Mouse (Mus musculus): ENCODE data around the gene Cic.

The Cic gene

DNA sequence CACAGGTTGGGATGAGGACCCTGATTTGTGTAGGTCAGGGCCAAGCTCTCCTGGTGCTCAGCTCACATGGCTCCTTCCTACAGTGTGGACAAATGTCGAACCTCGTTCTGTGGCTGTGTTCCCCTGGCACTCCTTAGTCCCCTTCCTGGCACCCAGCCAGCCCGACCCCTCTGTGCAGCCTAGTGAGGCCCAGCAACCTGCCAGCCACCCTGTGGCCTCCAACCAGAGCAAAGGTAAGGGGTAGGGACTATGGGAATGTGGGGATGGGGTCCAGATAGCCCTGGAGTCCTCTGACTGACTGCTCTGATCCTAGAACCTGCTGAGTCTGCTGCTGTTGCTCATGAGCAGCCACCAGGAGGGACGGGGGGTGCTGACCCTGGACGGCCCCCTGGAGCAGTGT, 17.3 kb downstream of the Cic start:
- no peak for DNase-seq

GRCm38 (mm10) chr7:25285511-25286238, 18.2 kb downstream of the Cic start:
- DNase-seq = no peak

DNA sequence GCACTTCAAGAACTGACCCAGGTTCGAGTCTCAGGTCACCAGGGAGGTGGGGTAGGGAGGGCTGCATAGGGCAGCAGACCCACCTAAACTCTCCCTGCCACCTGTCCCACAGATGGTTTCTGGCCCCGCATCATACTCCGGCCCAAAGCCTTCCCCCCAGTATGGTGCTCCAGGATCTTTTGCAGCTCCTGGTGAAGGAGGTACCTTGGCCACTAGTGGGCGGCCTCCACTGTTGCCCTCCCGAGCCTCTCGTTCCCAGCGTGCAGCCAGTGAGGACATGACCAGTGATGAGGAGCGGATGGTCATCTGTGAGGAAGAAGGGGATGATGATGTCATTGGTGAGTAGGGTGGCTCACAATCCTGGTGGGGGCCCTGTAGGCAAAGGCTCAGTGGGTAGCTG, 19.5 kb downstream of the Cic start:
- no peak for DNase-seq

- no peak for DNase-seq
Measured at GRCm38 (mm10) chr7:25288011-25288410, 20.5 kb downstream of the Cic start.

GRCm38 (mm10) chr7:25288721-25289120, 21.2 kb downstream of the Cic start:
- DNase-seq = no peak

DNA sequence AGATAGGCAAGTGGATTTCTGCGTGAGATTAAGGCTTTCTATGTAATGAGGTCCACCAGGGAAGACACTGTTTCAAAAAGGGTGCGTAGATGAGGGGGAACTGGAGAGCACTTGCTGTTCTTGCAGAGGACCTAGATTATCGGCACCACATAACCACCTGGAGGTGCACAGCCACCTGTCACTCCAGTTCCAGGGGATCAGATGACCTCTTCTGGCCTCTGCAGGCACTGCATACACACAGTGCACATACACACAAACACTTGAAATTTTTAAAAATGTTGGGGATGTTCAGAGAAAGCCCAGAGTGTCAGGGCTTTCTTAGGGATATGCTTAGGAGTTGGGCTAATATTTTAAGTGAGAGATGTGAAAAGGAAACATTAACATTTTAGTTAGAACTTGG, 22.4 kb downstream of the Cic start:
- no peak for DNase-seq

- no peak for DNase-seq
Measured at GRCm38 (mm10) chr7:25290463-25290862, 23.0 kb downstream of the Cic start.

- peak in 1 of 2 experiments; percentile 18 for DNase-seq
Measured at GRCm38 (mm10) chr7:25290911-25291310, 23.4 kb downstream of the Cic start.

DNA sequence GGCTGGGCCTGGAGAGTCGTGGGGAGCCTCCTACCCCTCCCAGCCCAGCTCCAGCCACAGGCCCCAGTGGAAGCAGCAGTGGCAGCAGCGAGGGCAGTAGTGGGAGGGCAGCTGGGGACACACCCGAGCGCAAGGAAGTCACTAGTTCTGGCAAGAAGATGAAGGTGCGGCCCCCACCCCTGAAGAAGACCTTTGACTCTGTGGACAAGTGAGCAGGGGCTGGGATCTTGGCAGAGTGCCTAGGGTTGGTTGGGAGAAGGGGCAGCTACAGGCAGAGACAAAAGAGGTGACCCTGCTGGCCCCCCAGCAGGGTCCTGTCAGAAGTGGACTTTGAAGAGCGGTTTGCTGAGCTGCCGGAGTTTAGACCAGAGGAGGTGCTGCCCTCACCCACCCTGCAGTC, 24.6 kb downstream of the Cic start:
- no peak for DNase-seq

DNA sequence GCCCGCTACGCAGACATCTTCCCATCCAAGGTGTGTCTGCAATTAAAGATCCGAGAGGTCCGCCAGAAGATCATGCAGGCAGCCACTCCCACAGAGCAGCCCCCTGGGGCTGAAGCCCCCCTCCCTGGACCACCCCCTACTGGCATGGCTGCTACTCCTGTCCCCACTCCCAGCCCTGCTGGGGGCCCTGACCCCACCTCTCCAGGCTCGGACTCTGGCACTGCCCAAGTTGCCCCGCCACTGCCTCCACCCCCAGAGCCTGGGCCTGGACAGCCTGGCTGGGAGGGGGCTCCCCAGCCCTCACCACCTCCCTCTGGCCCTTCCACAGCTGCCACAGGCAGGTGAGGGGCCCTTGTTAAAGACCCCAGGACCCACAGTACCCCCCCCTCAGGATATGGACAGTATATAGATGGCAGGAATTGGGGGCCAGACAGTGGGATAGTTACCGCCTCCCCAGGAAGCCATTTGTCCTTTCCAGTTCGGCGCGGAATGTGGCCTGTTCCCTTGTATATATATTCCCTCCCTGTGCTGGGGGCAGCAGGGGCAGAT, 25.8 kb downstream of the Cic start:
- no peak for DNase-seq

DNA sequence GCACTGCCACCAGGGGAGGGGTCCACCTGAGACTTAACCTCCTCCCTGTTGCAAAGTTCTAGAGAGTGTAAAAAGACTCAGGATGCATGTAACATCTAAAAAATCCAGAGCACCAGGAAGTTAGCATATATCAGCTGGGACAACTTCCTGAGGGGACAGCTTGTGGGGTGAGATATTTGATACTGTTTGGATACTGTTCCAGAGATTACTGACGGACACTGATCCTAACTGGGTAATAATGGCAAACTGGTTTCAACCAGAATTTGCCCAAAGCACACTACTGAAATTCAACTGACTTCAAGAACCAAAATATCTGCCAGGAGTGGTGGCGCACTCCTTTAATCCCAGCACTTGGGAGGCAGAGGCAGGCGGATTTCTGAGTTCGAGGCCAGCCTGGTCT, 27.0 kb downstream of the Cic start:
- no peak for DNase-seq

DNA sequence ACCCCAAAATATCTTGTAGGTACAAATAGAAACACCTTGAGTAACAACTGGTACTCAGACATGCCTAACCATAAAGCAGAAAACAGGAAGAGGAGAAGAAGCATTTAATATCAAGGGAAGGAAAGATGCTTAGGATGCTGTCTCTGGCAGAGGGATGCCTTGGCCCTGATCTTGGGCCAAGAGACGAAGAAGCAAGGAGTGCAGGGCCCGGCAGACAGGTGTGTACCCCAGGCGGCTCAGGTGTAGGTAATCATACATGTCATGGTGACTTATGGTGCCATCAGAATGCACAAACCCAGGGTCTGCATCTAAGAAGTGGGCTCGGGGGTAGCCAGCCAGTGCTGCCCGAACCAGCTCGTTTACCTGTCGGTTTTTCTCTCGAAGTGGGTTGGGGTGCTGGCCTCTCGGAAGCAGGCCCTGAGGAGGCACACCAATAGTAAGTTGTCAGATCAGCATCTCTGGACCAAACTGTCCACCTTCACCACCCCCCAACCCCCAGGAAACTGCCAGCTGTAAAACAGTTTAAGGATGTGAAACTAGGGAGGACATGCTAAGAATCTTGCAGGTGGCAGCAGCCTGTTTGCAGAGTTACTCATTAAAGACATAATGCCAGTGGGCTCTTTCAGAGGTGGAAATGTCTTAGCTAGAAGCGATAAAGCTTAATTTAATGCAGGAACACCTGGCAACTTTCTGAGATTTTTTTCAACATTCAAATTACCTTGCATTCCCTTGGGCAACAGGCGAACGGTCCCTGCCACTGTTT, 27.6 kb downstream of the Cic start:
- DNase-seq = no peak

- DNase-seq = peak in 1 of 2 experiments; percentile 63
Measured at GRCm38 (mm10) chr7:25296945-25297453, 29.5 kb downstream of the Cic start.

GRCm38 (mm10) chr7:25297454-25298325, 30.2 kb downstream of the Cic start, which contains the start of gene Pafah1b3:
TSS of gene Pafah1b3 (minus strand) at chr7:25297986.
- peak; percentile 63 to 78 for DNase-seq

DNA sequence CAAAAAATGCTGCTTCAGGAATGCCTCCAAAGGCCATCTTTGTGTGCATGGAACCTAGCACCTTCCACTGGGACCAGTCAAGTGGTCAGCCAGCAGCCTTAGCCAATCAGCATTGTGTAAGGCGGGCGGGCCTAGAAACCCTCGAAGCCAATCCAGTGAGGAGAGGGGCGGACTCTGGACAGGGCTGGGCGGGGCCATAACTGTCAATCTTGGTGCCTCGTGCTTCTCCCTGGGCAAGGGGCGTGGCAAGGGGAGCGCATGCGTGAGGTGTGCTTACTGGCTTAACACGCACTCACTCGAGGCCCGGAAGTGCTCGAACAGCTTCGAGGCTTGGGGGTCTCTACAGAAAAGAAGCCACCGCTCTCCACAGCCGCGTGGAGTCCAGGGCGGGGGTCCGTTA, 33.6 kb downstream of the Cic start, which contains the start of gene Prr19:
Prr19 (plus strand) TSS at position 349 of the 400 bp plus-strand sequence.
- DNase-seq = peak in 1 of 2 experiments; percentile 18

DNA sequence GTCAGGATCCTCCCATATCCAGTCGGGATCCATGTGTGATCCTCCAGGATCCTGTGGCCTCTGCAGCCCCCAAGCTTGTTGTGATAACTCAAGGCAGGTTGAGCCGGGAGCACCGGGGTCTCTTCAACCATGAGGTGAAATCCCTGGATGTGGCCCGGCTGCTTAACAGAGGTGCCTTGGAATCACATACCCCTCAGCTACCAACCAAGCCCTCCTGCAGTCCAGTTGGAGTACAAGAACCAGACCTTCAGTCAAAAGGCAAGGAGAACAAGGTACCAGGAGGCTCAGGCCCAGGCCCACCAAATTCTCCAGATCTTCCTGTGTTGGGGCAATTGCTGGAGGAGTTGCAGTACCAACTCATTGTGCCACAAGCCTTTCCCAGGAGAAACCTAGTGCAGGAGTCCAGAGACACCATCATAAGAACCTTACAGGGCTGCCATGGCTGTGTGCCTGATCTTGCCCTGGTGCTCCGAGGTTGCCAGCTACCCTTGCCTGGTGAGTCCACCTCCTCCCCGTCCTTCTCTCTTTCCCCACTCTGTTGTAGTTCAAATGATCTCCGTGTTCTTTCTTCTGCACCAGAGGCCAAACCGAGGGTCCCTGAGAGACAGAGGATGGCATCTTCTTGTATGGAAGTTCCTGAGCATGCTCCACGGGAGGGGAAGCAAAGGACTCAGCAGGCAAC, 35.6 kb downstream of the Cic start:
- no peak for DNase-seq

- DNase-seq = no peak
Measured at GRCm38 (mm10) chr7:25303685-25304006, 36.1 kb downstream of the Cic start.

- no peak for DNase-seq
Measured at GRCm38 (mm10) chr7:25305481-25305880, 38.0 kb downstream of the Cic start.

DNA sequence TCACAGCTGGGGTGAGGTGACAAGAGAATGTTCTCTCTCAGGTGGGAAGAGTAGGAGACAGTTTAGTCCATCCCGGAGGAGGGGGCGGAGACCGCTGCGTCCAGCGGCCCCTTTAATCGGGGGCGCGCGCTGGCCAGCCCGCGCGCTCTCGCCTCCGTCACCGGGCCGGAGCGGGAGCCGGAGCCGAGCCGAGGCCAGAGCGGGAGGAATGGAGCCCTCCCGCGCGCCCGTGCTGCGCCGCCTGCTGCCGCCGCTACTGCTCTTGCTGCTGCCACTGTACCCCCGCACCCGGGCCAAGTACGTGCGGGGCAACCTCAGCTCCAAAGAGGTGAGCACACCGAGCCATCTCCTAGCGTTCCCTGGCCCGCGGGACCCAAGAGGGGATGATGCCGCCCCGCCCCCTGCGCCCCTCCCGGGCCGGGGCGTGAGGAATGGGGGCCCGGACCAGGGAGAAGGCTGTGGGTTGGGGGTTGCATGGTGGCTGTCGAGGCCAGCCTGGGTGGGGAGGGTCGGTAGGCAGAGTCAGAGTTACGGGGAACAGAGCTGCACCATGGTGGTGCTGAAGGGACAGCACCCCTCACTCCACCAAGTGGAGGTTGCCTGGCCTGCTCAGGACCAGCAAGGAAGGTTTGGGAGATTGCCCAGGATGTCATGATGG, 38.6 kb downstream of the Cic start, which contains the start of gene Tmem145:
Tmem145 (plus strand) TSS at position 151 of the 658 bp plus-strand sequence.
- DNase-seq = no peak

DNA sequence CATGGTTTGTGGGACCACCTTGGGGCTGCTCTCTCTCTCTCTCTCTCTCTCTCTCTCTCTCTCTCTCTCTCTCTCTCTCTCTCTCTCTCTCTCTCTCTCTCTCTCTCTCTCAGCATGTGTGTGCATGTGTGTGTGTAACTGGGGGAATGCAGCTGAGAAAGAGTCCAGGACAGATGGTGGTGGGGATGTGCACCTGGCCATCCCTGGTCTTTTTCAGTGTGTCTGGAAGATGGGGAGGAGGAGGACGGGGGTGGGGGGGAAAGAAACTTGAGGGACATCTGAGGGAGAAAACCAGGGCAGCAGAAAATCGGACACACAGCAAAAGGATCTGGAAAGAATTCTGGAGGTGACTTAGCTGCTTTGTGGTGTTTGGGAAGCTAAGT, 39.1 kb downstream of the Cic start:
- DNase-seq = no peak

DNA sequence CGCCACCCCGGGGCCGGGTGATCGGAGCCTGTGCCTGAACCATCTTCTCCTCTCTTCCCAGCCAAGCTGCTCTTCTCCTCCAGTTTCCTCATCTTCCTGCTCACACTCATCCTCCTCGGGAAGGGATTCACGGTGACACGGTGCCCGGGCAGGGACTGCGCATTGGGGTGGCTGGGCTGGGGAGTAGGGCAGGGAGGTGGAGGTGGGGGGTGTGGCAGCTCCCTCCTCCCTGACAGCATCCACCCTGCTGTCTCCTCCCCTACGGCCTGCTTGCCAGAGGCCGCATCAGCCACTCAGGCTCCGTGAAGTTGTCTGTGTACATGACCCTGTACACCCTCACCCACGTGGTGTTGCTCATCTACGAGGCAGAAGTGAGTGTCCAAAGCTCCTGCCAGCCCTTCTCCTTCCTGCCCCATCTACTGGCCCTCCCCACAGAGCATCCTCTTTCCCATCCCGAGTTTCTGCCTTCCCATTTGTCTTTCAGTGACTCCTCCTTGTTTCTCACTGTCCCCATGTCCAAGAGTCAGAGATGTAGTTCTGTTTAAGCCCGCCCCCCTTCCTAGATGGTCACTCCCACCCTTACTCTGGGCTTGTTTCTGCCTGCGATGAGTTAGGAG, 41.3 kb downstream of the Cic start:
- no peak for DNase-seq

Measured in thymus, adult 18-20 months (tissue).